Mouse (Mus musculus) neural tube, embryonic 11.5 days (tissue): ENCODE data around the gene Raver1. TPM values are rescaled to one million over a fixed set of nuclear protein-coding genes. Genes with fewer than 3 reads are reported as not detected.

ENCODE experiments used
- ATAC-seq: fragments of 200-750 bp; cut with Nextera tagmentation; 2 replicates; pipeline ENCODE4 v1.8.0; 2017; ENCODE audit warnings: moderate number of reproducible peaks, mild to moderate bottlenecking, moderate TSS enrichment, moderate library complexity; ENCODE audit not compliant: insufficient read depth, low FRiP score, low TSS enrichment
- DNase-seq: peaks from one replicate; pipeline ENCODE4 v3.0.0-alpha.2; 2015; ENCODE audit warnings: low spot score
- H3K27ac ChIP-seq: fragments of 300-500 bp; sonication (generic); 2 replicates; pipeline ENCODE4 v1.5.1; 2014; ENCODE audit warnings: low read depth, mild to moderate bottlenecking, low read length
- H3K27me3 ChIP-seq: fragments of 300-500 bp; sonication (generic); 2 replicates; pipeline ENCODE4 v1.6.1; 2014; ENCODE audit warnings: mild to moderate bottlenecking, low read length, mixed read lengths; ENCODE audit not compliant: control insufficient read depth, insufficient read depth
- H3K36me3 ChIP-seq: fragments of 300-500 bp; sonication (generic); 2 replicates; pipeline ENCODE4 v1.6.1; 2014; ENCODE audit warnings: mild to moderate bottlenecking, low read length, moderate library complexity, mixed read lengths; ENCODE audit not compliant: control insufficient read depth, insufficient read depth
- H3K4me1 ChIP-seq: fragments of 300-500 bp; sonication (generic); 2 replicates; pipeline ENCODE4 v1.6.1; 2014; ENCODE audit warnings: low read length, mixed read lengths; ENCODE audit not compliant: control insufficient read depth, insufficient read depth
- H3K4me2 ChIP-seq: fragments of 300-500 bp; sonication (generic); 2 replicates; pipeline ENCODE4 v1.6.1; 2014; ENCODE audit warnings: low read depth, mild to moderate bottlenecking, moderate library complexity
- H3K4me3 ChIP-seq: fragments of 300-500 bp; sonication (generic); 2 replicates; pipeline ENCODE4 v1.5.1; 2014; ENCODE audit warnings: low read depth, low read length
- H3K9ac ChIP-seq: fragments of 300-500 bp; sonication (generic); 2 replicates; pipeline ENCODE4 v1.6.1; 2014; ENCODE audit warnings: mild to moderate bottlenecking, low read length
- H3K9me3 ChIP-seq: fragments of 300-500 bp; sonication (generic); 2 replicates; pipeline ENCODE4 v1.6.1; 2016; ENCODE audit warnings: low read length; ENCODE audit not compliant: control insufficient read depth
- WGBS: fragments of 180-500 bp; shearing (Covaris S2); extraction: QIAGEN DNeasy Blood & Tissue Kit; methylation state at CpG from one replicate; pipeline ENCODE4 v1.1.7; 2014; 5-methylcytosine and 5-hydroxymethylcytosine counted together
- polyA plus RNA-seq: library from polyadenylated mRNA; unstranded; fragments of >200 nt; fragmentation: Nextera tagmentation; extraction: Ambion mirVana; gene quantifications from 2 replicates; pipeline ENCODE4 v1.2.1, GENCODE M21; 2014

The Raver1 gene
- polyA plus RNA-seq, 1 experiment from 2014 or later, result 90.7 TPM

DNA sequence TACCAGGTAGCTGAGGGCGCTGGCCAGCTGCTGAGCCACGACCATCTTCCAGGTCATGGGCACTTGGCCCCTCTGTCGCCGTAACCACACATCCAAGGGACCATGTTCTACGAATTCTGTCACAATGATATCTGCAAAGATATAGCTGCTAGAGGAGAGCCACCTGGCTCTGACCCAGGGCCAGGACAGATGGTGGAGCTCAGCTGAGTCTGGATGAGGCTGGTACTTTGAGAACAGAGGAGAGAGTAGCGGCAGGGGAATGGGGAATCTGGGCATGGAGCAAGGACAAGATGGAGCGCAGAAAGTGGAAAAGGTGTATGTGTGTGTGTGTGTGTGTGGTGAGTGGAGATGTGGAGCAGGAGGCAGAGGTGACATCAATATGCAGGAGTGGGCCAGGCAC lies 22.4 kb upstream of the Raver1 start:
- no peak overlapping the region for H3K27ac ChIP-seq
- no peaks in the 10 kb centered on the region for H3K27me3 ChIP-seq
- DNase-seq (no peak), ATAC-seq (no peak)
- no peaks in the 10 kb centered on the region for H3K36me3 ChIP-seq
- no peak overlapping the region for H3K9ac ChIP-seq
- no peaks in the 10 kb centered on the region for H3K4me1 ChIP-seq
- WGBS, result 85% methylated on average over 7 of the region's 7 CpGs
- H3K4me3 ChIP-seq, result no peak overlapping the region
- H3K9me3 ChIP-seq, result no peaks in the 10 kb centered on the region
- H3K4me2 ChIP-seq, result no peak overlapping the region

DNA sequence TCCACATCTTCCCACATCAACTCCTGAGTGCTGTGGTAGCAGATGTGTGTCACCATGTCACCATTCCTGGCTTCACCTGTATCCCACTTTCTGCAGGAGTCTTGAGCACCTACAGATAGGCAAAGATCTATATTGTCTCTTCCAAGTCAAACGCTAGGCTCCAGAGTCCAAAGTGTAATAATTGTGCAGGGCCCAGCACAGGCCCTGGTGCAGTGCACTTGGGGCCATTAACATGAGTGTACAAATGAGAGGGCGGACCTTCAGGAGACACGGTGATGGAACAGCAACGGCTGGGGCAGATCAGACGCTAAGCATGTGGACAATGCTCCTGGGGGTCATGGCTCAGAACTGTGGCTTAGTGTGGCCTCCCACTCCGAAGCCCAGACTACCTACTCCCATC lies 21.9 kb upstream of the Raver1 start:
- H3K9ac ChIP-seq, result no peak overlapping the region
- H3K4me1 ChIP-seq, result no peaks in the 10 kb centered on the region
- H3K27me3 ChIP-seq, result no peaks in the 10 kb centered on the region
- H3K27ac ChIP-seq, result no peak overlapping the region
- 84% methylated on average over 6 of the region's 6 CpGs for WGBS
- H3K4me2 ChIP-seq, result no peak overlapping the region
- H3K4me3 ChIP-seq, result no peak overlapping the region
- no peaks in the 10 kb centered on the region for H3K9me3 ChIP-seq
- no peaks in the 10 kb centered on the region for H3K36me3 ChIP-seq
- DNase-seq, result no peak
- ATAC-seq, result no peak

DNA sequence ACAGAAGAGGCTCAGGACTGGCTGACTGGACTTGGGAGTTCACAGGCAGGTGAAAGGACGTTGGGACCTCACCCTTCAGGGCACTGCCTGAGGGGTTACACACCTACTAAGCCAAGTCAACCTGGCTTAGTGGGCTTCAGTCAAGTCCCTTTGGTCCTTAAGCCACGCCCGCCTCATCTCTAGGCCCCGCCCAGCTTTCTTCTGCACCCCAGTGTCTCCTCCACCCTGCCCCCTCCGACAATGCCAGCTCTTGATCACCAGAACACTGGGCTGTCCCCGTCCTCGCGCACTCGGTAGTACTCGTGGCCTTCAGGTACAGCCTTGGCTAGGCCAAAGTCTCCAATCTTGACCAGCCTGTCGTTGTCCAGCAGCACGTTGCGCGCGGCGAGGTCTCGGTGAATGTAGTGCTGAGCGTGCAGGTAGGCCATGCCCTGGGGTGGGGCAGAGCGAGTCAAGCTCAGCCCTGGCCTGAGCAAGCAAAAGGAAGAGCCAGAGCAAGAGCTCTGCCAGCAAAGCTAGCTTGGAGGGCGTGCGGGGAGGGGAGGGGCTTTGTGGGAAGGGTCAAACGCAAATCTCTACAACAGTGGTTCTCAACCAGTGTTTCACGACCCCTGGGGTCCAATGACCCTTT lies 15.9 kb upstream of the Raver1 start:
- Histone ChIP-seq H3K4me3 (no peak overlapping the region), H3K27me3 (no peaks in the 10 kb centered on the region), H3K36me3 (no peaks in the 10 kb centered on the region), H3K4me2 (no peak overlapping the region), H3K27ac (no peak overlapping the region), H3K9me3 (no peaks in the 10 kb centered on the region), H3K4me1 (no peaks in the 10 kb centered on the region), H3K9ac (no peak overlapping the region)
- 47% methylated on average over 23 of the region's 23 CpGs for WGBS
- ATAC-seq (no peak), DNase-seq (no peak)

DNA sequence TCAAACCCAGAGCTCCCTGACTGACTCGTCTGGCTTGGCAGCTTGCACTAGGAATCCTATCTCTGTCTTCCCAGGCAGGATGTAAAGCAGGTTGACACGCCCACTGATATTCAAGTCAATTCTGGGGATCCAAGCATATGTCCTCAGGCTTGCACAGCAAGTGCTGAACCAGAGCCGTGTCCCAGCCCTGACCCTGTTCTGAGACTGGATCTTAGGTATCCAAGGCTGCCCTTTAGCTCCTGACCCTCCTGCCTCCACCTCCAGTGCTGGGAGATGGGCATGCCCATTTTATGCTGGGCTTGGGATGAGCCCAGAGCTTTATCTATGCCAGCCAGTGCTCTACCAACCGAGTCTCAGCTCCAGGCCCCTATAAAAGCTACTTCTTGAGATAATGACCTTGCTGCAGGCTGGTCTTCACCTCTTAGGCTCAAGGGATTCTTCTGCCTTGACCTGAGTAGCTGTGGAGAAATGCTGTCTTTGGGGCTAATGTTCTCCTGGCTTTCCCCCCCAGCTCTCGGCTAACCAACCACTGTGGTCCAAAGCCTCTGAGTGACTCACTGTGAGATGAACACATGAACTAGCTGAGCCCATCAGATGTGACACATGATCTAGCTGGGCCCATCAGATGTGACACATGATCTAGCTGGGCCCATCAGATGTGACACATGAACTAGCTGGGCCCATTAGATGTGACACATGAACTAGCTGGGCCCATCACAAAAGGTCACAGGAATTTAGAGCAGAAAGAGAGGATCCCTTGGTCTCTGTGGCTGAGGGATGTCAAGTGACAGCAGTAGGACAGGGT lies 14.2 kb upstream of the Raver1 start:
- H3K27me3 ChIP-seq, result no peaks in the 10 kb centered on the region
- DNase-seq, result no peak

DNA sequence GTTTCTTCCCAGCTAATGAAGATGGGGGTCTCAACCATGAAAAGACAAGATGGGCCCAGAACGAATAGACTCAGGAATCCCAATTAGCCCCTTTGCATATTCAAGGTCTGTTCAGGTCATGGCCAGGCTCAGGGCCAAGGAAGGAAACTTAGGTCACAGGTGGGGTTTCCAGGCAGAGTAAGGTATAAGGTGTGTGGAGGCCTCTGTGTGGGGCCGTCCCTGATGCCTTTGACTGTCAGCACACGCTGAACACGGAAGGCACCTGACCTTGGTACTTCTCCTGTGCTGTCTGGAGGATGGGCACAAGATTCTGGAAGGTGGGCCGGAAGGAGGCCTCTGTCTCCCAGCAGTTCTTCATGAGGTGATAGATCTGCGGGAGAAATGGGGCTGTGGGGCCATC lies 13.0 kb upstream of the Raver1 start:
- Histone ChIP-seq H3K9me3 (no peaks in the 10 kb centered on the region), H3K4me2 (no peak overlapping the region), H3K36me3 (no peaks in the 10 kb centered on the region), H3K27me3 (no peaks in the 10 kb centered on the region), H3K4me1 (no peaks in the 10 kb centered on the region), H3K27ac (no peak overlapping the region), H3K4me3 (no peak overlapping the region), H3K9ac (no peak overlapping the region)
- no peak for ATAC-seq
- no peak for DNase-seq
- WGBS, result 81% methylated on average over 6 of the region's 6 CpGs

More for the DNA sequence above, 14.2 kb upstream of the Raver1 start:
- 83% methylated on average over 5 of the region's 5 CpGs for WGBS
- Histone ChIP-seq H3K9ac (no peak overlapping the region), H3K27ac (no peak overlapping the region), H3K4me2 (no peak overlapping the region), H3K4me3 (no peak overlapping the region), H3K36me3 (no peaks in the 10 kb centered on the region), H3K4me1 (no peaks in the 10 kb centered on the region), H3K9me3 (no peaks in the 10 kb centered on the region)
- ATAC-seq, result no peak

DNA sequence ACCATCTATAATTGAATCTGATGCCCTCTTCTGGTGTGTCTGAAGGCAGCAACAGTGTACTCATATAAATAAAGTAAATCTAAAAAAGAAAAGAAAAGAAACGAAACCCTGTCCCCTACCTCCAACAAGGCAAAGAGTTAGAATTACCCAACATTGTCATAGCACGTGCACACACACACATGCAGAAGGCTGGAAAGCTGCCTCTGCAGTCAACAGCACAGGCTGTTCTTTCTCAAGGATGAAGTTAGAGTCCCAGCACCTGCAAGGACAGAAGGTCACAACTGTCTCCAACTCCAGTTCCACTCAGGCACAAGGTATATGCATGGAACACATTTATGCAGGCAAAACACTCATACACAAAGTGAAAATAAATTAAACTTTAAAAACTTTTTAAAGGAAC lies 10.3 kb upstream of the Raver1 start:
- no peak overlapping the region for H3K4me3 ChIP-seq
- H3K27me3 ChIP-seq, result no peaks in the 10 kb centered on the region
- no peaks in the 10 kb centered on the region for H3K9me3 ChIP-seq
- WGBS, result 89% methylated on average over 2 of the region's 2 CpGs
- H3K36me3 ChIP-seq, result no peaks in the 10 kb centered on the region
- H3K27ac ChIP-seq, result no peak overlapping the region
- H3K4me2 ChIP-seq, result no peak overlapping the region
- ATAC-seq (no peak), DNase-seq (no peak)
- no peak overlapping the region for H3K9ac ChIP-seq
- H3K4me1 ChIP-seq, result no peaks in the 10 kb centered on the region

- Histone ChIP-seq H3K4me2 (no peak overlapping the region), H3K4me1 (no peaks in the 10 kb centered on the region), H3K9me3 (no peaks in the 10 kb centered on the region), H3K27me3 (no peaks in the 10 kb centered on the region), H3K9ac (no peak overlapping the region), H3K27ac (no peak overlapping the region), H3K36me3 (no peaks in the 10 kb centered on the region), H3K4me3 (no peak overlapping the region)
- 53% methylated on average over 15 of the region's 15 CpGs for WGBS
- ATAC-seq (no peak), DNase-seq (no peak)
Observed at GRCm38 (mm10) chr9:21100447-21101161, 8.8 kb upstream of the Raver1 start.

GRCm38 (mm10) chr9:21097793-21098192 lies 6.0 kb upstream of the Raver1 start:
- ATAC-seq (no peak), DNase-seq (no peak)
- Histone ChIP-seq H3K9me3 (no peaks in the 10 kb centered on the region), H3K4me1 (no peaks in the 10 kb centered on the region), H3K9ac (no peak overlapping the region), H3K36me3 (no peaks in the 10 kb centered on the region), H3K27ac (no peak overlapping the region), H3K4me3 (no peak overlapping the region), H3K27me3 (no peaks in the 10 kb centered on the region), H3K4me2 (no peak overlapping the region)
- 91% methylated on average over 8 of the region's 8 CpGs for WGBS
